Mouse (Mus musculus) cerebellum, adult (tissue): ENCODE measurements at regions not wholly inside any gene's neighbourhood (a gene's known extent, or its start where the extent isn't known, plus 50 kb on each side); places are given as distances from the start of the nearest gene placed in this dataset.

Experiments used
- ATAC-seq: cut with Nextera tagmentation; 2 replicates; pipeline ENCODE4 v1.9.2; 2017; ENCODE audit warnings: mild to moderate bottlenecking, moderate library complexity, mixed read lengths; ENCODE audit not compliant: insufficient number of reproducible peaks, low FRiP score, low TSS enrichment

DNA sequence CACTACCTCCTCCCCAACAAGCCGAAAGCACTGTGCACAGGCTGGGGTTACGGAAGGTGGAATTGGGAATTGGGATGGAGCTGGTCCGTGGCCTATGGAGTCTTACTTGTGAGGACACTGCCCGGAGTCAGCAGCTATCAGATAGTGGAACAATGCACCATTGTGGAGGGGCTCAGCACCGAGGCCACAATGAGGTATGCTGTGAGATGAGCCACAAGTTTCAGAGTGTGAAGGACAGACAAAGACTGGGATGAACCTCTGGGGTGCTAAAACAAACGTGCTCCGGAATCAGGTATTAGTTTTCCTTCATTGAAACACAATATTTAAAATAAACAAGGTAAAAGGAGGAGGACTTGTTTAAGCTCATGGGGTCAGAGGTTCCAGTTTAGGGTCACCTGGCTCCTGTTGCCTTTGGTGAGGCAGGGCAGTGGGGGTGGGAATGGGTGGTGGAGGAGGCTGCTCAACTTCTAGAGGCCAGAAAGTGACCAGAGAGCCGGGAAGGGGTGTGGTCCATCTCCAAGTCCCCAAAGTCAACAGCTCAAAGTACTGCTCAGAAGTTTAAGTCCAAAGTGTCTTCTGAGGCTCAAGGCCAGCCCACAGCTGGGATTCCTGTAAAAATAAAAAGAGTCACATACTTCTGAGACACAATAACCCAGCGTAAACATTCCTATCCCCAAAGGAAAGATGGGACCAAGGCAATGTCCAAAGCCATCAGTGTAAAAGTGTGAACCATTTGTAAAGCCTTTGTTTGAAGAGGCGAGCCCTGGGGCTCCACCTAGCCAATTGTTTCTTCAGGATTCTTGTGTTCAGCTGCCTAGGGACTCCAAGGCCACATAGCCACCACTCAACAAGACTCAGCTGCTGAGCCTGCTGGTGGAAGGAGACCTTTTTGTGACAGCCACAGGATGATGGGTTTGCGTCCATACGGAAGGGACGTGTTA, 80.1 kb downstream of the Gm525 start:
- ATAC-seq: no peak

- ATAC-seq: no peak
Observed at GRCm38 (mm10) chr11:89147990-89148389, 74.3 kb downstream of the Gm525 start.

- ATAC-seq: no peak
Observed at GRCm38 (mm10) chr11:89145281-89145945, 71.8 kb downstream of the Gm525 start.

DNA sequence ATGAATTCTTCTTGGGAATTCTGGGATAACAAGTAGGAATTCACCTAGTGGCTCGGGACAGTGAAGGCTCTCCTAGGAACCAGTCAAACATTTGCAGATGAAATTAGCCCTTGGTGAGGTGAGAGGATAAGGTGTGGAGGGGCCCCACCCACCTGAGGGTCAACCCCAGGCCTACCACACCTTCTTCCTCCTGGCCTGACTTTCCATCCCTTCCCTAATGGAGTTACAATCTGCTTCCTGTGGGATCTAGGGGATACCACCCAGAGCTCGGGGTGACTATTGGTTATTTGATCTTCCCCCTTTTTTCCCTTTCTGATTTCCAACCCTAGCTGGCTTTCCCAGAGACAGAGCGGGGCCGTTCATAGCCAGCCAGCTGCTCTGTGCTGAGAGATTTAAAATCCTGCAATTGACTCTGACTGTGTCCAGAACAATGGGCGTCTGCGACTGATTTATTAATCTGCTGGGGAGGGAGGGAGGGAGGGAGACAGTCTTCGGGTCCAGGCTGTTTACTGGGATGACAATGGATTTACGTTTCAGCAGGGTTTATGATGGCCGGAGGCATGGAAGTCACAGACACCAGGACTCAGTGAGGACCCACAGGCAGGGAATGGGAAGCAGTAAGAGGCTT, 69.0 kb downstream of the Gm525 start:
- no peak for ATAC-seq
